Mouse (Mus musculus) lung, postnatal 0 days (tissue): Measurements from ENCODE around the gene Fstl4.

Experiments
- CTCF ChIP-seq: IDR thresholded peaks from 2 replicates; pipeline ENCODE4 v1.5.1; 2016; ENCODE audit warnings: antibody characterized with exemption, mild to moderate bottlenecking
- EP300 ChIP-seq: IDR thresholded peaks from 2 replicates; pipeline ENCODE4 v1.6.1; 2016; ENCODE audit warnings: antibody characterized with exemption, mild to moderate bottlenecking, control low read depth

GRCm38 (mm10) chr11:52794331-52794730 lies 29.9 kb downstream of the Fstl4 start:
- TF ChIP-seq CTCF: no peak
- TF ChIP-seq EP300: no peak
